Mouse (Mus musculus) cortical plate, adult 2 months (tissue): ENCODE measurements around the gene Gm44502. TPM values are rescaled to one million over a fixed set of nuclear protein-coding genes. Genes with fewer than 3 reads are reported as not detected.
"Not testable (repeated sequence)": the region's sequence is repeated elsewhere in the genome, so short reads cannot be mapped to it uniquely, and the experiment has no call there.

ENCODE experiments used
- H3K27ac ChIP-seq: fragments of 200-500 bp; 2 replicates; pipeline ENCODE4 v1.5.1; 2012; ENCODE audit warnings: low read length, control low read depth, inconsistent platforms; ENCODE audit not compliant: insufficient read depth
- H3K4me1 ChIP-seq: fragments of 200-500 bp; 2 replicates; pipeline ENCODE4 v1.6.1; 2011; ENCODE audit warnings: low read length; ENCODE audit not compliant: control insufficient read depth, insufficient read depth
- H3K4me3 ChIP-seq: fragments of 200-500 bp; 2 replicates; pipeline ENCODE4 v1.5.1; 2011; ENCODE audit warnings: mild to moderate bottlenecking, low read length, control low read depth; ENCODE audit not compliant: insufficient read depth
- CTCF ChIP-seq: fragments of 200-500 bp; IDR thresholded peaks from 2 replicates; pipeline ENCODE4 v1.5.1; 2011; ENCODE audit warnings: mild to moderate bottlenecking, control low read depth, low read length; ENCODE audit not compliant: insufficient read depth; ENCODE audit errors: extremely low read depth
- POLR2A ChIP-seq: fragments of 200-500 bp; IDR thresholded peaks from 2 replicates; pipeline ENCODE4 v1.6.1; 2011; ENCODE audit warnings: mild to moderate bottlenecking, low read length, control low read depth; ENCODE audit not compliant: insufficient read depth; ENCODE audit errors: extremely low read depth
- polyA plus RNA-seq: library from polyadenylated mRNA; depleted of rRNA; stranded (reverse); fragments of >200 nt; gene quantifications from 2 replicates; pipeline ENCODE4 v1.2.3, GENCODE M21; 2012

The Gm44502 gene
- polyA plus RNA-seq, 1 experiment, result 0.08 TPM

GRCm38 (mm10) chr15:89453865-89454478 is 24.5 kb upstream of the Gm44502 start, which contains the start of gene Mapk8ip2:
Mapk8ip2 (plus strand) TSS chr15:89453913.
- Histone ChIP-seq H3K27ac (peak within 1 kb of the TSS; percentile 92), H3K4me1 (no peaks in the 10 kb centered on the region), H3K4me3 (peak within 1 kb of the TSS; percentile 99)
- TF ChIP-seq POLR2A (peak; percentile 57), CTCF (no peak)

GRCm38 (mm10) chr15:89452906-89453864 is 23.7 kb upstream of the Gm44502 start:
- TF ChIP-seq POLR2A (no peak), CTCF (no peak)
- Histone ChIP-seq H3K4me3 (peak overlapping the region; percentile 99), H3K4me1 (no peaks in the 10 kb centered on the region), H3K27ac (peak overlapping the region; percentile 92)

- no peak overlapping the region for H3K4me3 ChIP-seq
- no peaks in the 10 kb centered on the region for H3K4me1 ChIP-seq
- TF ChIP-seq POLR2A (no peak), CTCF (no peak; the same call in 1 of the 2 replicates)
- H3K27ac ChIP-seq, result no peak overlapping the region
Measured at GRCm38 (mm10) chr15:89442486-89443070, 13.1 kb upstream of the Gm44502 start.

GRCm38 (mm10) chr15:89435878-89436277 is 6.4 kb upstream of the Gm44502 start:
- TF ChIP-seq CTCF (no peak), POLR2A (no peak)
- Histone ChIP-seq H3K27ac (no peak overlapping the region), H3K4me3 (no peak overlapping the region), H3K4me1 (no peaks in the 10 kb centered on the region)

GRCm38 (mm10) chr15:89434136-89434535 is 4.6 kb upstream of the Gm44502 start:
- Histone ChIP-seq H3K27ac (no peak overlapping the region), H3K4me3 (no peak overlapping the region), H3K4me1 (no peaks in the 10 kb centered on the region)
- no peak for TF ChIP-seq POLR2A
- TF ChIP-seq CTCF, result no peak

GRCm38 (mm10) chr15:89432946-89433345 is 3.5 kb upstream of the Gm44502 start:
- TF ChIP-seq POLR2A, result no peak
- TF ChIP-seq CTCF, result no peak
- no peak overlapping the region for H3K4me3 ChIP-seq
- no peak overlapping the region for H3K27ac ChIP-seq
- no peaks in the 10 kb centered on the region; the same call in 1 of the 2 replicates for H3K4me1 ChIP-seq

- no peaks in the 10 kb centered on the region; the same call in 1 of the 2 replicates for H3K4me1 ChIP-seq
- TF ChIP-seq POLR2A, result no peak
- no peak overlapping the region for H3K4me3 ChIP-seq
- H3K27ac ChIP-seq, result no peak overlapping the region
Measured at GRCm38 (mm10) chr15:89431806-89432205, 2.3 kb upstream of the Gm44502 start.

- H3K4me3 ChIP-seq, result no peak overlapping the region
- TF ChIP-seq CTCF (no peak), POLR2A (no peak)
- H3K4me1 ChIP-seq, result no peaks in the 10 kb centered on the region; the same call in 1 of the 2 replicates
- H3K27ac ChIP-seq, result no peak overlapping the region
Measured at GRCm38 (mm10) chr15:89431271-89431670, 1.8 kb upstream of the Gm44502 start.

GRCm38 (mm10) chr15:89430771-89431170 is 1.3 kb upstream of the Gm44502 start:
- H3K4me1 ChIP-seq, H3K27ac ChIP-seq, H3K4me3 ChIP-seq: not testable (repeated sequence)

GRCm38 (mm10) chr15:89430341-89430740 is 845 bp upstream of the Gm44502 start:
- no peak overlapping the region for H3K27ac ChIP-seq
- no peaks in the 10 kb centered on the region; the same call in 1 of the 2 replicates for H3K4me1 ChIP-seq
- TF ChIP-seq CTCF (no peak), POLR2A (no peak)

More at GRCm38 (mm10) chr15:89430341-89430740, 845 bp upstream of the Gm44502 start:
- H3K4me3 ChIP-seq, result peak overlapping the region; percentile 84
